Mouse (Mus musculus): ENCODE results near the gene Vgll1.

DNA sequence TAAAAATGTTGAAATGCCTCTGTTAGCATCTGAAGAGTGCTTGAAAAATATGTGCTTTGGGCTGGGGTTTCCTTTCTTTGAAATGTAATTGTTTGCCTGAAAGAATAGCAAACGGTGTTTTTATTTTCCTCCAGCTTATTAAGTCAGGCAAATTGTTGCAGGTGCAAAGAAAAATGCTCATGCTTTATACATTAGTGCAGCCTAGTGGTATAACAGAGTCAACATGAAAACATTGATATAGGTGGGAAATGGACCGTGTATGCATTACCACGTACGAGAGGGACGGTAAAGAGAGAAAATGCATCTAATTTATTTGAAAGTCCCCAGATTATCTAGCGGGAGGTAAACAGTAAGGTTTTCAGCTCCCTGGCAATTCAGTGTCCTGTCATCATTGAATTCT lies 44.0 kb upstream of the Vgll1 start:
- TF ChIP-seq CTCF (IDR thresholded peaks at IDR 0.05; ENCODE audit: insufficient read depth, low read depth, low read length), result no peak
- TF ChIP-seq POLR2A (IDR thresholded peaks at IDR 0.05; ENCODE audit: insufficient read depth, low read depth, low read length), result no peak
